Mouse (Mus musculus) spleen, postnatal 36 days (tissue): Measurements from ENCODE around the gene Proser3.
"Not testable (repeated sequence)": the region's sequence is repeated elsewhere in the genome, so short reads cannot be mapped to it uniquely, and the experiment has no call there.

Experiments used
- DNase-seq, 2 experiments: peaks; one replicate each; pipeline ENCODE4 v3.0.0; 2022; ENCODE audit warnings: low spot score in 2 of 2, mixed read lengths in 1 of 2

Proser3 gene

GRCm38 (mm10) chr7:30544327-30544726, 7.8 kb downstream of the Proser3 start:
- DNase-seq: no peak

- no peak for DNase-seq
Measured at GRCm38 (mm10) chr7:30540572-30540971, 11.5 kb downstream of the Proser3 start.

- peak; percentile 95 to 98 for DNase-seq
Measured at GRCm38 (mm10) chr7:30534633-30535577, 17.2 kb downstream of the Proser3 start, which contains the start of gene Arhgap33. Arhgap33 (minus strand) TSS chr7:30535060.

- DNase-seq: no peak
Measured at GRCm38 (mm10) chr7:30533941-30534632, 18.0 kb downstream of the Proser3 start.

GRCm38 (mm10) chr7:30532931-30533330, 19.2 kb downstream of the Proser3 start:
- DNase-seq: no peak

GRCm38 (mm10) chr7:30531291-30531815, 20.7 kb downstream of the Proser3 start:
- no peak for DNase-seq

GRCm38 (mm10) chr7:30526981-30527380, 25.1 kb downstream of the Proser3 start:
- DNase-seq: no peak

- no peak for DNase-seq
Measured at GRCm38 (mm10) chr7:30526399-30526798, 25.7 kb downstream of the Proser3 start.

- no peak for DNase-seq
Measured at GRCm38 (mm10) chr7:30525954-30526353, 26.1 kb downstream of the Proser3 start.

- DNase-seq: no peak
Measured at GRCm38 (mm10) chr7:30524487-30524886, 27.6 kb downstream of the Proser3 start.

- DNase-seq: no peak
Measured at GRCm38 (mm10) chr7:30522871-30523270, 29.2 kb downstream of the Proser3 start.

- no peak for DNase-seq
Measured at GRCm38 (mm10) chr7:30520856-30521255, 31.2 kb downstream of the Proser3 start.

GRCm38 (mm10) chr7:30520396-30520795, 31.7 kb downstream of the Proser3 start:
- DNase-seq: no peak

- DNase-seq: no peak
Measured at GRCm38 (mm10) chr7:30518325-30518724, 33.8 kb downstream of the Proser3 start.

GRCm38 (mm10) chr7:30515003-30515760, 36.9 kb downstream of the Proser3 start:
- no peak for DNase-seq

GRCm38 (mm10) chr7:30508061-30508460, 44.0 kb downstream of the Proser3 start:
- DNase-seq: no peak

- not testable (repeated sequence) for DNase-seq
Measured at GRCm38 (mm10) chr7:30501159-30501558, 50.9 kb downstream of the Proser3 start.

GRCm38 (mm10) chr7:30495506-30496042, 56.5 kb downstream of the Proser3 start:
- not testable (repeated sequence) for DNase-seq

GRCm38 (mm10) chr7:30493401-30493931, 58.6 kb downstream of the Proser3 start, which contains the start of gene Prodh2:
Prodh2 (plus strand) TSS chr7:30493622.
- DNase-seq: no peak

GRCm38 (mm10) chr7:30492765-30493164, 59.3 kb downstream of the Proser3 start:
- DNase-seq: peak; percentile 45 to 53

- no peak for DNase-seq
Measured at GRCm38 (mm10) chr7:30490957-30491307, 61.2 kb downstream of the Proser3 start.
